Mouse (Mus musculus) erythroblast, embryonic 14.5 days (primary cell): ENCODE results near the gene Mpz. TPM values are rescaled to one million over a fixed set of nuclear protein-coding genes. Genes with fewer than 3 reads are reported as not detected.
A peak's percentile ranks its signal among the peaks of the same experiment; 100 is the strongest.

Experiments used
- H3K27me3 ChIP-seq: 2 replicates; pipeline ENCODE4 v1.6.1; 2012; ENCODE audit warnings: inconsistent platforms; ENCODE audit not compliant: control insufficient read depth
- H3K36me3 ChIP-seq: 2 replicates; pipeline ENCODE4 v1.6.1; 2012; ENCODE audit warnings: mild to moderate bottlenecking, inconsistent platforms; ENCODE audit not compliant: control insufficient read depth
- H3K4me1 ChIP-seq: 2 replicates; pipeline ENCODE4 v1.6.1; 2012; ENCODE audit warnings: inconsistent platforms; ENCODE audit not compliant: control insufficient read depth
- H3K4me3 ChIP-seq: replicated peaks from 2 replicates; pipeline ENCODE3; 2012; ENCODE audit warnings: moderate library complexity, mild to moderate bottlenecking, inconsistent platforms
- H3K9me3 ChIP-seq: 2 replicates; pipeline ENCODE4 v1.6.1; 2012; ENCODE audit warnings: low read length, inconsistent platforms, mixed read lengths; ENCODE audit not compliant: control insufficient read depth
- GATA1 ChIP-seq: IDR thresholded peaks from 2 replicates; pipeline ENCODE4 v1.6.1; 2012; ENCODE audit warnings: low read length, inconsistent platforms, mixed read lengths
- TAL1 ChIP-seq: IDR thresholded peaks from 3 replicates; pipeline ENCODE4 v1.6.1; 2012; ENCODE audit warnings: low read length, inconsistent platforms, mixed read lengths
- polyA plus RNA-seq: library from polyadenylated mRNA; stranded (reverse); fragments of >175 nt; gene quantifications from 2 replicates; pipeline ENCODE4 v1.2.3, GENCODE M21; 2012

Gene Mpz
- polyA plus RNA-seq, 1 experiment = not detected

DNA sequence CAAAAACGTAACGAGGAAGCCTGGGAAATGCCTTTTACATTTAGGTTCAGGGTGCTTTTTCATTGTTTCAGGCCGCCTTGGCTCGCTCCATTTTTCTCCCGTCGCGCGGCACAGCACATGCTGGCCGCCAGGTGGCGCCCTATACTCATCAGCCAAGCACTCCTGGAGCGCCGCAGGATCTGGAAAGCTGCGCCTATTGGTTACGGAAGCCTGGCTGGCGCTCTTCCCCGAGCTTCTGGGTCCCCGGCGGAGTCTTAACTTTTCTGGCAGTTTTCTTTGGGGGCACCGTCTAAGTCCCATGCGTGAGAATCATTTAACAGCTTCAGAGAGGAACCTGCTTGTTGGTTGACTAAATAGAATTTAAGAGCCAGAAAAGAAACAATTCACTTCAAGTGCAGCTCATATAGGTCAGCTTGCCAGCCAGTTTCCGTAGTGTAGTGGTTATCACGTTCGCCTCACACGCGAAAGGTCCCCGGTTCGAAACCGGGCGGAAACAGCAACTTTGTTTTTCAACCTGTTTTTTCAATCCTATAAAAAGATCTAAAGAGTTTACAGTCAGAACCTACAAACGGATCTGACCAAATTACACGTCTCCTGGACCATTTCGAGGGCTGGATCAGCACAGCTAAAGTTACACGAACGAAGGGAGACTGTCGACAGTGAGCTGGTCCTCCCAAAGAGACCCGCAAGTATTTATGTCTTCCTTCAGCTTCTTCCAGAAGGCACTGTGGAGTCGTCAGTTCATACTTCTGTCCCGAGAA is 39.3 kb upstream of the Mpz start:
- Histone ChIP-seq H3K36me3 (no peaks in the 10 kb centered on the region), H3K9me3 (no peaks in the 10 kb centered on the region), H3K4me1 (peaks cover 55% of the 10 kb centered on the region), H3K4me3 (peak overlapping the region; percentile 77), H3K27me3 (no peaks in the 10 kb centered on the region)
- TF ChIP-seq GATA1 = no peak
- no peak for TF ChIP-seq TAL1

DNA sequence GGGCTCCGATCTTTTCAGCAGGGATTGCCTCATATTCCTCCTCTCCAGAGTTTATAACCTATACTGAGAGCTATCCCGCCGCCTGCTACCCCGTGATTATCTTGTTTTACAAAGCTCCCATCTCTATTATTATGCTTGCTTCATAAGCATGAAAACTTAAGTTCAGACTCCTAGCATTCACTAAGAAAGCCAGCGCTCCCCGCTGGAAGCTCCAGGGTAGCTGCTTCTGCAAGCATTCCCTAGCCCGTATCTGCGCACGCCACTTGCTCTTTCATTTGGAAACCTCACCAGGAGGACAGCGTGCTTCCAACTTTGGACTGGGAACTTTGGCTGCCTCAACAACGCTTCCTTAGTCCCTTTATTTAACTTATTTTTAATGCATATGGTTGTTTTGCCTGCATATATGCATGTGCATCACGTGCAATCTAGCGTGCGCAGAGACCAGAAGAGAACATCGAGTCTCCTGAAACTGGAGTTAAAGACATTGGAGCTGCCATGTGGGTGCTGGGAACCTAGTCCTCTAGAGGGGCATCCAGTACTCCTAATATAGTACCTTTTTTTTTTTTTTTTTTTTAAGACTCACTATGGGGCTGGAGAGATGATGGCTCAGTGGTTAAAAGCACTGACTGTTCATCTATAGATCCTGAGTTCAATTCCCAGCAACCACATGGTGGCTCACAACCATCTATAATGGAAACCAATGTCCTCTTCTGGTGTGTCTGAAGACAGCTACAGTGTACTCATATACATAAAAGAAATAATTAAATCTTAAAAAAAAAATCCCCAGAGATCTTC is 38.5 kb upstream of the Mpz start:
- Histone ChIP-seq H3K9me3 (no peaks in the 10 kb centered on the region), H3K27me3 (no peaks in the 10 kb centered on the region), H3K4me1 (peaks cover 63% of the 10 kb centered on the region), H3K36me3 (no peaks in the 10 kb centered on the region), H3K4me3 (peak overlapping the region; percentile 77)
- TF ChIP-seq GATA1 = no peak

DNA sequence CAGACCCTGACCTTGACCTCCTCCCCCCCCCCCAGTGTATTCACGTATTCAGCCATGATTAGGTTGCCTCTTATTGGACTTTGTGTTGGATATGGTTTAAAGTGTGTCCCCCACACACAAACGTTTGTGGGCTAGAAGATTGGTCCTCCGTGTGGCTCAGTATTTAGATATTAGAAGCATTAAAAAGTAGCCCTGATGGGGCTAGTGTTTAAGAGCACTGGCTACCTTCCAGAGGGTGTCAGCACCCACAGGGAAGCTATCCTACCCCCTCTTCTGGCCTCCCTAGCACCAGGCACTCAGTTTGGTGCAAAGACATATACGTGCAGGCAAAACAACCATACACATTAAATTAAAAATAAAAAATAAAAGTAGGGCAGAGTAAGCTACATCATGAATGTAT is 37.5 kb upstream of the Mpz start:
- Histone ChIP-seq H3K36me3 (no peaks in the 10 kb centered on the region), H3K9me3 (no peaks in the 10 kb centered on the region), H3K4me3 (no peak overlapping the region), H3K27me3 (no peaks in the 10 kb centered on the region), H3K4me1 (peaks cover 71% of the 10 kb centered on the region)
- TF ChIP-seq GATA1 (no peak), TAL1 (no peak)

DNA sequence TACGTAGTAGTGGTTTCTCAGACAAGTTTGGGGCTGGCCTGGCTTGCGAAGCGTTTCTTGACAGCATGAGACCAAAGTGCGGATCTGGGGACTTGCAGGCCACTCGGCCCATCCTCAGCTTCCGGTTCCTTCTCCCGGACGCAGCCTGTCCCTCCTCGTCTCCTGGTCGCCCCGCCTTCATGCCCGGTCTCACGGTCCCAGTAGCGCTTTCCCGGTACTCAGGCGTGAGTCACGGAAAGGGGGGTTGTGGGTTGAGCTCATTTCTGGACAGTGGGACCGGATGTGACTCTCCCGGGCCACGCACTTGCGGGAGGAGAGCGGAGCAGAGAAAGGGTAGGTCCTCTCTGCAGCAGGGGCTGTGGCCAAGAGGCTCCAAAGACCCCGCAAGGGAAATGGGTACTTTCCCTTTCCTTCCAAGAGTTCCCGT is 36.6 kb upstream of the Mpz start, which contains the start of gene Cfap126:
Gene Cfap126, plus strand, starts transcription at position 46 of the 427 bp plus-strand sequence.
- no peaks in the 10 kb centered on the region for H3K36me3 ChIP-seq
- H3K4me3 ChIP-seq = peak within 1 kb of the TSS; percentile 76

DNA sequence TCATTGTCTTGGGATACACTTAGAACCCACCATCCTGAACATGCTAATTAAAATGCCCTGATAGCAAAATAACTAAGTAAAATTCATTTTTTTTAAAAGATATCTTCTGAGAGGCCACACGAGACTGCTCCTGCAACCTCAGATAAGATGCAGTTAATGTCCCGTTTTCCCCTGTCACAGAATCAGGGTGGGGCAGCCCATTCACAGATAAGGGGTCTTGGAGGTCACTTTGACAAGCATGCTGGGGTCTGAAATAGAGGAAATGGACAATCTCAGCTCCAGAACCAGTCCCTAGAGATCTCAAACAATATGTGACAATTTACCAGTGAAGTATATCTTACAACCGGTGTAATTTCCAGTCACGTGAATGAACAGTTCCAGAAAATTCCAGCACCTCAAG is 34.2 kb upstream of the Mpz start:
- Histone ChIP-seq H3K27me3 (no peaks in the 10 kb centered on the region), H3K4me1 (peaks cover 81% of the 10 kb centered on the region), H3K9me3 (no peaks in the 10 kb centered on the region), H3K4me3 (no peak overlapping the region), H3K36me3 (no peaks in the 10 kb centered on the region)
- no peak for TF ChIP-seq TAL1
- no peak for TF ChIP-seq GATA1

More for the DNA sequence above, 36.6 kb upstream of the Mpz start, which contains the start of gene Cfap126:
- H3K27me3 ChIP-seq = no peaks in the 10 kb centered on the region
- TF ChIP-seq TAL1 = no peak
- no peak for TF ChIP-seq GATA1
- H3K4me1 ChIP-seq = peaks cover 75% of the 10 kb centered on the region
- H3K9me3 ChIP-seq = no peaks in the 10 kb centered on the region

DNA sequence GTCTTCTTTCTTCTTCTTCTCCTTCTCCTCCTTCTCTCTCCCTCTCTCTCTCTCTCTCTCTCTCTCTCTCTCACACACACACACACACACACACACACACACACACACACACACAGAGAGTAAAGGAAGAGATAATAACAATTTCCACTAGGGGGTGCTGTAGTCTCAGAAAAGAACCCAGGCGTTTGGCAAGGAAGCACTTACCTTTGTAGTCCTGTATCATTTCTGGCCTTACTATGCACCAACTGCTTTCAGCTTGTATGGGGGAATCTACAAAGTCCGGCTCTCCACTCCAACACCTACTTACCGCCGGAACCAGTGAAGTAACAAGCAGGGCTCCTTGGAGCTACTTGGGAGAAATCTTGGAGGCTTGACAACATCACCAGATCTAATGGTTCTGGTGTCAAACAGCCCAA is 32.2 kb upstream of the Mpz start:
- no peaks in the 10 kb centered on the region for H3K9me3 ChIP-seq
- TF ChIP-seq TAL1 (no peak), GATA1 (no peak)
- H3K27me3 ChIP-seq = no peaks in the 10 kb centered on the region
- H3K36me3 ChIP-seq = no peaks in the 10 kb centered on the region; the same call in 1 of the 2 replicates
- peaks cover 83% of the 10 kb centered on the region for H3K4me1 ChIP-seq
- H3K4me3 ChIP-seq = no peak overlapping the region

DNA sequence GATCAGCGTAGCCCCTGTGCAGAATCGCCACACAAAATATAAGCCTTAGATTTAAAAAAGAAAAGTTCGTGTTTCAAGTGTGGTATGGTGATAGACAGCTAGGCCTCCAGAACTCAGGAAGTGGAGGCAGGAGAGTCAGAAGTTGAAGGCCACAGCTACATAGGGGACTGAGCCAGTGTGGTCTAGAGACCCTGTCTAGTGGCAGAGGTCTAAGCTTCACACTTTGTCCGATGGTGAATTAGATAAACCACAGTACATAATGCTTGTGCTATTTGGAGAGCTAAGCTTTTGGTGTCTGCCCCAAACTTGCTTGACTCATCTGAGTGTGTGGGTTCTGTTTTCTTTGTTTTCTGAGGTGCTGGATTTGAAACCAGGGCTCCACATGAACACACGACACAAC is 31.5 kb upstream of the Mpz start:
- no peaks in the 10 kb centered on the region for H3K9me3 ChIP-seq
- TF ChIP-seq TAL1 (no peak), GATA1 (no peak)
- no peaks in the 10 kb centered on the region for H3K27me3 ChIP-seq
- peaks cover 83% of the 10 kb centered on the region for H3K4me1 ChIP-seq
- H3K36me3 ChIP-seq = no peaks in the 10 kb centered on the region; the same call in 1 of the 2 replicates
- H3K4me3 ChIP-seq = no peak overlapping the region

DNA sequence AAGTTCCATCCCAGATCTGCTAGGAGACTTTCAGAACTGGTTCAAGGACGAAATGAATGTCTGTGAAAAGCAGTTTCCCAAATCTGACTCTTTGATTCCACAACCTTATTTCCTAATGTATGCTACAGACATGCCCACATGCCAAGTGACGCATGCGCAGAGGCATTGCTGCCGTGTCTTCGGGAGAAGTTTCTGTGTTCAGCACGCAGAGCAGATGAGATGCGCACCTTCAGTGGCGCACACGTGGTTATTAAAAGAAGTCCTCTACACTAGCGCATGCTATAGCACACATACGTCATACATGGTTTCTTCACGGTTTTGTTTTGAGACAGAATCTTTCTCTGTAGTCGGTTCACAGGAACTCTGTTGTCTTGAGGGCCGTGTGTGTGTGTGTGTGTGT is 31.1 kb upstream of the Mpz start:
- Histone ChIP-seq H3K9me3 (no peaks in the 10 kb centered on the region), H3K27me3 (no peaks in the 10 kb centered on the region), H3K4me3 (no peak overlapping the region), H3K36me3 (no peaks in the 10 kb centered on the region; the same call in 1 of the 2 replicates), H3K4me1 (peaks cover 83% of the 10 kb centered on the region)
- TF ChIP-seq GATA1 = no peak
- no peak for TF ChIP-seq TAL1

DNA sequence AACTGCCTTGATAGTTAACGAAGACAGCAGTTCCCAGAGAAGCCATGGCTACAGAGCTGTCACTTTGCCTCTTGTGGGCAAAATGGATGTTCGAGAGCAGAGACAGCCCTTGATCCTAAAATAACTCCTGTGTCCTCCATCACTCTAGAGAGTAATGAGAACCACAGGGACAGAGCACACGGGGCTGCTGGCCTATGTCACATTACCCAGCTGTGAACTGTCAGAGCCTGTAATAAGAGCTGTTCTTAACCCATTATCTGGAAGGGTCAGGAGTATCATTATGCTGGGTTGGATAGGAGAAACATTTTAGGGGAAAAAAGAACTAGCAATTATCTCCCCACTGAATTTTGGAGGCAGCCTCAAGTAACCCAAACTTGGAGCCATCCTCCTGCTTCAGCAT is 29.6 kb upstream of the Mpz start:
- Histone ChIP-seq H3K36me3 (peaks cover 5% of the 10 kb centered on the region), H3K4me1 (peaks cover 86% of the 10 kb centered on the region), H3K9me3 (no peaks in the 10 kb centered on the region), H3K4me3 (no peak overlapping the region), H3K27me3 (no peaks in the 10 kb centered on the region)
- TF ChIP-seq TAL1 = peak; percentile 36; the same call in 1 of the 3 replicates
- no peak for TF ChIP-seq GATA1
